Mouse (Mus musculus): Measurements from ENCODE around the gene Sec14l4. TPM values are rescaled to one million over a fixed set of nuclear protein-coding genes. Genes with fewer than 3 reads are reported as not detected.
A peak's percentile ranks its signal among the peaks of the same experiment; 100 is the strongest.

Sec14l4 gene
- polyA plus RNA-seq, 1 experiment from 2014 or later = 12.7 TPM

- peak overlapping the region; percentile 83 for H3K27ac ChIP-seq
- peak; percentile 38 for ATAC-seq (ENCODE audit: borderline replicate concordance, extremely low read depth, low FRiP score, low TSS enrichment)
- peak overlapping the region; percentile 43 for H3K4me2 ChIP-seq
- 0 out of 2 replicates have a peak, but pooled peaks cover 3% of the 10 kb centered on the region for H3K4me1 ChIP-seq
- WGBS = 21% methylated on average over 12 of the region's 12 CpGs
- no peaks in the 10 kb centered on the region for H3K27me3 ChIP-seq
- peak overlapping the region; percentile 19 for H3K4me3 ChIP-seq
- H3K9me3 ChIP-seq = no peaks in the 10 kb centered on the region
- H3K9ac ChIP-seq = peak overlapping the region; percentile 23; the same call in 1 of the 2 replicates
- H3K36me3 ChIP-seq = no peaks in the 10 kb centered on the region
These were observed 699 bp downstream of the Sec14l4 start for GRCm38 (mm10) chr11:4031961-4032360.

- Histone ChIP-seq H3K36me3 (no peaks in the 10 kb centered on the region), H3K9me3 (no peaks in the 10 kb centered on the region), H3K27ac (no peak overlapping the region), H3K4me2 (no peak overlapping the region), H3K4me1 (0 out of 2 replicates have a peak, but pooled peaks cover 3% of the 10 kb centered on the region), H3K4me3 (no peak overlapping the region), H3K9ac (no peak overlapping the region), H3K27me3 (no peaks in the 10 kb centered on the region)
- ATAC-seq (ENCODE audit: borderline replicate concordance, extremely low read depth, low FRiP score, low TSS enrichment) = no peak
- WGBS = 70% methylated on average over 7 of the region's 7 CpGs
These were observed 2.2 kb downstream of the Sec14l4 start for GRCm38 (mm10) chr11:4033471-4033870.

- Histone ChIP-seq H3K4me1 (0 out of 2 replicates have a peak, but pooled peaks cover 3% of the 10 kb centered on the region), H3K9me3 (no peaks in the 10 kb centered on the region), H3K27ac (no peak overlapping the region), H3K9ac (no peak overlapping the region), H3K4me2 (no peak overlapping the region), H3K4me3 (no peak overlapping the region), H3K36me3 (no peaks in the 10 kb centered on the region), H3K27me3 (no peaks in the 10 kb centered on the region)
- ATAC-seq (ENCODE audit: borderline replicate concordance, extremely low read depth, low FRiP score, low TSS enrichment) = no peak
- WGBS = 84% methylated on average over 4 of the region's 4 CpGs
These were observed 2.9 kb downstream of the Sec14l4 start for GRCm38 (mm10) chr11:4034169-4034568.

- Histone ChIP-seq H3K27me3 (no peaks in the 10 kb centered on the region), H3K4me3 (no peak overlapping the region), H3K4me1 (0 out of 2 replicates have a peak, but pooled peaks cover 3% of the 10 kb centered on the region), H3K9me3 (no peaks in the 10 kb centered on the region), H3K27ac (no peak overlapping the region), H3K4me2 (no peak overlapping the region), H3K36me3 (no peaks in the 10 kb centered on the region), H3K9ac (no peak overlapping the region)
- WGBS = 53% methylated on average over 18 of the region's 18 CpGs
- ATAC-seq (ENCODE audit: borderline replicate concordance, extremely low read depth, low FRiP score, low TSS enrichment) = no peak
These were observed 4.0 kb downstream of the Sec14l4 start for GRCm38 (mm10) chr11:4035116-4035892.

GRCm38 (mm10) chr11:4035916-4036315 is 4.7 kb downstream of the Sec14l4 start:
- Histone ChIP-seq H3K27me3 (no peaks in the 10 kb centered on the region), H3K9me3 (no peaks in the 10 kb centered on the region), H3K27ac (no peak overlapping the region), H3K9ac (no peak overlapping the region), H3K4me3 (no peak overlapping the region), H3K4me2 (no peak overlapping the region), H3K36me3 (no peaks in the 10 kb centered on the region), H3K4me1 (0 out of 2 replicates have a peak, but pooled peaks cover 3% of the 10 kb centered on the region)
- 67% methylated on average over 6 of the region's 6 CpGs for WGBS
- no peak for ATAC-seq (ENCODE audit: borderline replicate concordance, extremely low read depth, low FRiP score, low TSS enrichment)

DNA sequence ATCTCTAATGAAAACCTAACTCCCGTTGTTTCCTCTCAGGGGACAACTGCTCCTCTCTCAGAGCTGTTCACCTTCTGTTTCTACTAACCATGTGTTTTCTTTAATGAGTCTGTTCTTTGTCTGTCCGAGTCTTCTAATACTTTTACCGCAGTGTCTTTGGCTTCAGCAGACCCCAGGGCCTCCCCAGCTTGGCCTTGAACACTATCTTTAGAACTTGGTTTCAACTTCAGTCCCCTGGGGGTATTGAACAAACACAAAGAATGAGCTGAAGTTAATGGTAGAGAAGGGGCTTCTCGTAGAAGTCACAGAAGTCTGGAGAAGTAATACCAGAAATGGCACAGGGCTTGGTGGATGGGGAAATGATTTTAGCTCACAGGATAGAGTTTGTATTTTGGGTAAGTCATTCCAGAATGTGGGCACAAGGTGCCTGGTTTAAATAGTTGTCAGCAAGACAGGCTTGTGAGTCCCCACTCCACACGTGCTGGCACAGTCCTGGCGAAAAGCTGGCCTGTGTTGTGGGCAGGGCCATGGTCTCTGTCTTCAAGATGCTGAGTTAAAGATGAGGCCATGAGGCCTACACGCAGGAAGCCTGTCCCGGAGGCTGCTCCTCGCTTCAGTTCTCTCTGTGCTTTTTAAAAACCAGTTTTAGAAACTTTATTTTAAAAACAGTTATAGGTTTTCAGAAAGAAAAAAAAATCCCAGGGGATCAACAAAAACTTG is 5.3 kb downstream of the Sec14l4 start:
- no peak overlapping the region for H3K9ac ChIP-seq
- H3K27ac ChIP-seq = no peak overlapping the region
- H3K9me3 ChIP-seq = no peaks in the 10 kb centered on the region
- no peak overlapping the region for H3K4me2 ChIP-seq
- 65% methylated on average over 9 of the region's 9 CpGs for WGBS
- ATAC-seq (ENCODE audit: borderline replicate concordance, extremely low read depth, low FRiP score, low TSS enrichment) = no peak
- no peak overlapping the region for H3K4me3 ChIP-seq
- no peaks in the 10 kb centered on the region for H3K36me3 ChIP-seq
- 0 out of 2 replicates have a peak, but pooled peaks cover 3% of the 10 kb centered on the region for H3K4me1 ChIP-seq
- H3K27me3 ChIP-seq = no peaks in the 10 kb centered on the region

DNA sequence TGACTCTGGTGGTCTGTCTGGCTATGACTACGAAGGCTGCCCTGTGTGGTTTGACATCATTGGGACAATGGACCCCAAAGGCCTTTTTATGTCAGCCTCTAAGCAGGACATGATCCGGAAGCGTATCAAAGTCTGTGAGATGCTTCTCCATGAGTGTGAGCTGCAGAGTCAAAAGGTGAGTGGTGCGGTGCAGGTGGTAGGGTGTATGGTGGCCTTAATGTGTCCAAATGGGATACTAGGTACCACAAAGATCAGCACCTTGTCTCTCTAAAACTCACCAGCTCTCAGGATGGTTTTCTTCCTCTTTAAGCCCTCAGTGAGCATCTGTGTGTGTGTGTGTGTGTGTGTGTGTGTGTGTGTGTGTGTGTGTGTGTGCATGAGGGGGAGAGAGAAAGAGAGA is 8.7 kb downstream of the Sec14l4 start:
- Histone ChIP-seq H3K27ac (no peak overlapping the region), H3K9me3 (no peaks in the 10 kb centered on the region), H3K27me3 (no peaks in the 10 kb centered on the region), H3K36me3 (no peaks in the 10 kb centered on the region), H3K4me3 (no peak overlapping the region), H3K9ac (no peak overlapping the region), H3K4me1 (no peaks in the 10 kb centered on the region), H3K4me2 (no peak overlapping the region)
- ATAC-seq (ENCODE audit: borderline replicate concordance, extremely low read depth, low FRiP score, low TSS enrichment) = no peak
- 92% methylated on average over 4 of the region's 4 CpGs for WGBS

DNA sequence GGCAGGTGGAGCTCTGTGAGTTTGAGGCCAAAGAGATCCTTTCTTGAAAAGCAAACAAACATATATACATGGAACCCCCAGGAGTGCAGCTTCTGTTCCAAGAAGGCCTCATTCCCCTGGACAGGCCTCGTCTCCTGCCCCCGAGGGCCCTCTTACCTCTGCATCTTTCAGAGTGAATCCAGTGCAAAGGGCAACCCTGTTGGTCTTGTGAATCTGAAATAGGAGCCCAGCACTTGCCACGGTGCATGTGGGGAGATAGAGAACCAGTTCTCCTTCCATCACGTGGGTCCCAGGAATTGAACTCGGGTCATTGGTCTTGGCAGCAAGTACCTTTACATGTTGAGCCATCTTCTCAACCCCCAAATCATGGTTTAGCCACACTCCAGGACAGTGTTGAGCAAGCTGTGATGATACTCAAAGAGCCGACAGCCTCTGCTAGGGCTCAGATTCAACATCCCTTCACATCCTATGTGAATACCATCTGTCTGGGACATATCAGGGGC is 9.9 kb downstream of the Sec14l4 start:
- Histone ChIP-seq H3K9me3 (no peaks in the 10 kb centered on the region), H3K9ac (no peak overlapping the region), H3K27me3 (no peaks in the 10 kb centered on the region), H3K36me3 (no peaks in the 10 kb centered on the region), H3K4me1 (no peaks in the 10 kb centered on the region), H3K4me2 (no peak overlapping the region), H3K27ac (no peak overlapping the region), H3K4me3 (no peak overlapping the region)
- 74% methylated on average over 6 of the region's 6 CpGs for WGBS
- ATAC-seq (ENCODE audit: borderline replicate concordance, extremely low read depth, low FRiP score, low TSS enrichment) = no peak

GRCm38 (mm10) chr11:4043081-4043480 is 11.8 kb downstream of the Sec14l4 start:
- no peaks in the 10 kb centered on the region for H3K4me1 ChIP-seq
- no peaks in the 10 kb centered on the region for H3K9me3 ChIP-seq
- no peaks in the 10 kb centered on the region for H3K36me3 ChIP-seq
- no peak overlapping the region for H3K9ac ChIP-seq
- H3K4me2 ChIP-seq = no peak overlapping the region
- H3K4me3 ChIP-seq = no peak overlapping the region
- no peaks in the 10 kb centered on the region for H3K27me3 ChIP-seq
- 88% methylated on average over 7 of the region's 7 CpGs for WGBS
- ATAC-seq (ENCODE audit: borderline replicate concordance, extremely low read depth, low FRiP score, low TSS enrichment) = no peak
- no peak overlapping the region for H3K27ac ChIP-seq

DNA sequence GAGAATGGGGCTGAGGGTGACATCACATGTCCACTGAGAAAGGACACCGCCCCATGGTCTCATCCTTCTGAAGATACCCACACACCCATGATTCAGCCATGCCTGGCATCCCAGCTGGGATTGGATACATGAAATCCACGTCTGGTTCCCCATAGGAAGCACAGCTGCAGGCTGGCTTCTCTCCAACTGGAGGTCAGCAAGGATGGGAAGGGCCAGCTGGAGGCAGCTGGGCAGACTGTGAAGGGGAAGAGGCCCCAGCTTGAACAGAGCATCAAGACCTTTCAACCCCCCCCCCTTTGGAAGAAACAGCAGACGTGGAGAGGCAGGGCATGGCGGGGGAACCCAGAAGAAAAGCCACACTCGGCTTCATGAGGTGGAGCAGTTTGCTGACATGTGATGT is 15.3 kb downstream of the Sec14l4 start:
- Histone ChIP-seq H3K4me1 (no peaks in the 10 kb centered on the region), H3K4me2 (no peak overlapping the region), H3K9me3 (no peaks in the 10 kb centered on the region), H3K27me3 (no peaks in the 10 kb centered on the region), H3K27ac (no peak overlapping the region), H3K9ac (no peak overlapping the region), H3K4me3 (no peak overlapping the region), H3K36me3 (no peaks in the 10 kb centered on the region)
- WGBS = 62% methylated on average over 5 of the region's 5 CpGs
- no peak for ATAC-seq (ENCODE audit: borderline replicate concordance, extremely low read depth, low FRiP score, low TSS enrichment)

- Histone ChIP-seq H3K4me2 (no peak overlapping the region), H3K27me3 (no peaks in the 10 kb centered on the region), H3K9me3 (no peaks in the 10 kb centered on the region), H3K27ac (no peak overlapping the region), H3K4me3 (no peak overlapping the region), H3K36me3 (no peaks in the 10 kb centered on the region), H3K9ac (no peak overlapping the region), H3K4me1 (no peaks in the 10 kb centered on the region)
- ATAC-seq (ENCODE audit: borderline replicate concordance, extremely low read depth, low FRiP score, low TSS enrichment) = no peak
- 87% methylated on average over 2 of the region's 2 CpGs for WGBS
These were observed 16.5 kb downstream of the Sec14l4 start for GRCm38 (mm10) chr11:4047766-4048165.

DNA sequence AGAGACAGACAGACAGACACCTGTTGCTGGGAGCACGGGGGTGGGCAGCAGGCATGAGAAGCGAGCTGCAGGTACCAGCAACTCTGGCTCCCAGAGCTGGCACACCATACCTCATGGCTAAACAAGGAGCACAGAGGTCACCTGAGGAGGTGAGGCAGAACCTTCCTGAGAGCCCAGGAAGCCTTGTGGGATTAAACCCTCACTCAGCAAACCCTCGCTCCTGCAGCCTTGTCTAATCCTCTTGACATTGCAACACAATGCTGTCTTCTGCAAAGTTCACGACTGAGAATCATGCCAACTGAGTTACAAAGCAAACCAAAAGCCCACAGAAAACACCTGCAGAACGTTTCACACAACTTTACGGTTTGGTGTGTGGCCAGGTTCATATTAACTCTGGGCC is 17.2 kb downstream of the Sec14l4 start:
- no peak overlapping the region for H3K4me3 ChIP-seq
- WGBS = 86% methylated on average over 6 of the region's 6 CpGs
- no peaks in the 10 kb centered on the region for H3K4me1 ChIP-seq
- no peak overlapping the region for H3K9ac ChIP-seq
- H3K27ac ChIP-seq = no peak overlapping the region
- H3K9me3 ChIP-seq = no peaks in the 10 kb centered on the region
- ATAC-seq (ENCODE audit: borderline replicate concordance, extremely low read depth, low FRiP score, low TSS enrichment) = no peak
- H3K36me3 ChIP-seq = no peaks in the 10 kb centered on the region
- no peak overlapping the region for H3K4me2 ChIP-seq
- no peaks in the 10 kb centered on the region for H3K27me3 ChIP-seq

Measured in lung, embryonic 15.5 days (tissue).